Mouse (Mus musculus) neural tube, embryonic 13.5 days (tissue): Measurements from ENCODE around the gene 9430097D07Rik. TPM values are rescaled to one million over a fixed set of nuclear protein-coding genes. Genes with fewer than 3 reads are reported as not detected.

Source experiments
- ATAC-seq: fragments of 200-750 bp; cut with Nextera tagmentation; 2 replicates; pipeline ENCODE4 v1.8.0; 2017; ENCODE audit warnings: low read depth, mild to moderate bottlenecking, moderate TSS enrichment, moderate library complexity
- H3K27ac ChIP-seq: fragments of 300-500 bp; sonication (generic); replicated peaks from 2 replicates; pipeline ENCODE4 v1.5.1; 2015; ENCODE audit warnings: moderate library complexity, mild to moderate bottlenecking, inconsistent platforms
- H3K27me3 ChIP-seq: fragments of 300-500 bp; sonication (generic); 2 replicates; pipeline ENCODE4 v1.6.1; 2015; ENCODE audit warnings: mild to moderate bottlenecking, inconsistent platforms
- H3K36me3 ChIP-seq: fragments of 300-500 bp; sonication (generic); 2 replicates; pipeline ENCODE4 v1.6.1; 2015; ENCODE audit warnings: mild to moderate bottlenecking, inconsistent platforms
- H3K4me1 ChIP-seq: fragments of 300-500 bp; sonication (generic); replicated peaks from 2 replicates; pipeline ENCODE4 v1.6.1; 2015; ENCODE audit warnings: inconsistent platforms
- H3K4me2 ChIP-seq: fragments of 300-500 bp; sonication (generic); 2 replicates; pipeline ENCODE4 v1.6.1; 2015; ENCODE audit warnings: inconsistent platforms, mild to moderate bottlenecking, moderate library complexity
- H3K4me3 ChIP-seq: fragments of 300-500 bp; sonication (generic); 2 replicates; pipeline ENCODE4 v1.5.1; 2015; ENCODE audit warnings: mild to moderate bottlenecking, inconsistent platforms
- H3K9ac ChIP-seq: fragments of 300-500 bp; sonication (generic); 2 replicates; pipeline ENCODE4 v1.6.1; 2015; ENCODE audit warnings: moderate library complexity, mild to moderate bottlenecking, inconsistent platforms
- H3K9me3 ChIP-seq: fragments of 300-500 bp; sonication (generic); 2 replicates; pipeline ENCODE4 v1.6.1; 2016; ENCODE audit warnings: inconsistent platforms
- WGBS: fragments of 180-500 bp; shearing (Covaris S2); methylation state at CpG from one replicate; pipeline ENCODE4 v1.1.7; 2015; 5-methylcytosine and 5-hydroxymethylcytosine counted together
- polyA plus RNA-seq: library from polyadenylated mRNA; unstranded; fragments of >200 nt; fragmentation: Nextera tagmentation; extraction: Ambion mirVana; gene quantifications from 2 replicates; pipeline ENCODE4 v1.2.1, GENCODE M21; 2015

9430097D07Rik gene
- polyA plus RNA-seq, 1 experiment from 2014 or later, result 0.71 TPM

DNA sequence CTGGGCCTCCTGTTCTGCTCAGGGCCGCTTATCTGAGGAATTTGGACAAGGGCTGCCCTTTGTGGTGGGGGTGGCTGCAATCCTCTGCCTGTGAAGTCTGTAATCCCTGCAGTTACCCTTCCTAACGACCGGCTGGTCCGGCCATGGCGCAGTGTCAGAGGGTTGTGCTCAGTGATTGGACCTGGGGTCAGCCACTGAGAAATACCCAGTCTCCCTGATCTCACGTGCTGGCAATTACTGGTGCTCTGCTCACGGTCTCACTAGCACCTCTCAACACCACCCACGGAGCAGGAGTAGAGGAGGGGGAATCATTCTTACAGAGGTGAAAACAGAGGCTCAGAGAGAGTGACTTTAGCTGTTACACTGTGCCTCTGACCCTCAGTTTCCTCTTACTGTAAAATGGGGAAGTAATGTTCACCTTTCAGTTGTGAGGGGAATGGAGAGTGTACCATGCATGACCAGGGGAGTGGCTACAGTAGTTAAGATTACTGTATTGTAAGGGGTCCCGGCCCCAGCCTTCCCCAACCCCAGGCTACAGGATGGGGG lies 38.1 kb downstream of the 9430097D07Rik start:
- peak overlapping the region; percentile 74 for H3K4me2 ChIP-seq
- H3K27ac ChIP-seq, result 0 out of 2 replicates have a peak overlapping the region, but pooled peaks have one; percentile 64
- H3K4me1 ChIP-seq, result peaks cover 77% of the 10 kb centered on the region
- no peaks in the 10 kb centered on the region for H3K36me3 ChIP-seq
- H3K4me3 ChIP-seq, result peak overlapping the region; percentile 84
- peak overlapping the region; percentile 95 for H3K9ac ChIP-seq
- H3K9me3 ChIP-seq, result no peaks in the 10 kb centered on the region
- WGBS, result 8% methylated on average over 9 of the region's 9 CpGs
- H3K27me3 ChIP-seq, result no peaks in the 10 kb centered on the region
- ATAC-seq, result no peak

DNA sequence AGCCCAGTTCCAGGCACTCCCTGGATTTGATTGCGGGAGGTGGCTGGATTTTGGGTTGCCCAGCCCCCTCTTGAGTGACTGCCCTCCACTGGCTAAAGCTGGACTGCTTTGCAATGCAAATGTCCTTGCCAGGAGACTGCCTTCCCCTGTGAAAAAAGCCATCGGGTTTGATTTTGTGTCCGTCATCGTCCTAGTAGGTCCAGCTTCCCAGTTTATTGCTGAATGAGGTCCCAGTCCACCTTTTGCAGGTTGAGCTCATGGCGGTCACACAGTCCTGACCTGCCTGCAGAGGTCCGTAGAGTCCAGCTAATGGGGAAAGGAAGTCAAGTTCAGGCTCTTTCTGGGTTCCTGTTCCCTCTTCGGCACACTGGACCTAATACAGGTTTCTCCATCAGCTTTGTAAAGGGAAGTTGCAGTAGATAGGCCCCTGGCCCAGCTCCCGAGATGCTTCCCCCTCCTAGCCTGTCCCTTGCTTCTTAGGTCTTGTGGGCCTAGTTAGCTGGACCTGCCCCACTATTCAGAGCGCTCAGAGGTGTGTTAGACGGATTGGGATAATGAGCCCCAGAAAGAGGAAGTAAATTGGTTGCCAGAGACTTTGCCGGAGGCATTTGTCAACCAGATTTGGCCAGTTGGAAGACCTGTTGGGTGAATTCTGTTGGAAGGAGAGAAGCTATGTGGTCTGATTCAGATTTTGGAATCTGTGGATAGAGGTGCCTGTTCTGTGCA lies 38.7 kb downstream of the 9430097D07Rik start:
- Histone ChIP-seq H3K36me3 (no peaks in the 10 kb centered on the region), H3K4me3 (peak overlapping the region; percentile 84), H3K27me3 (no peaks in the 10 kb centered on the region), H3K4me2 (peak overlapping the region; percentile 74), H3K27ac (peak overlapping the region; percentile 64), H3K9ac (peak overlapping the region; percentile 95), H3K4me1 (peaks cover 71% of the 10 kb centered on the region), H3K9me3 (no peaks in the 10 kb centered on the region)
- no peak for ATAC-seq
- WGBS, result 3% methylated on average over 11 of the region's 11 CpGs

DNA sequence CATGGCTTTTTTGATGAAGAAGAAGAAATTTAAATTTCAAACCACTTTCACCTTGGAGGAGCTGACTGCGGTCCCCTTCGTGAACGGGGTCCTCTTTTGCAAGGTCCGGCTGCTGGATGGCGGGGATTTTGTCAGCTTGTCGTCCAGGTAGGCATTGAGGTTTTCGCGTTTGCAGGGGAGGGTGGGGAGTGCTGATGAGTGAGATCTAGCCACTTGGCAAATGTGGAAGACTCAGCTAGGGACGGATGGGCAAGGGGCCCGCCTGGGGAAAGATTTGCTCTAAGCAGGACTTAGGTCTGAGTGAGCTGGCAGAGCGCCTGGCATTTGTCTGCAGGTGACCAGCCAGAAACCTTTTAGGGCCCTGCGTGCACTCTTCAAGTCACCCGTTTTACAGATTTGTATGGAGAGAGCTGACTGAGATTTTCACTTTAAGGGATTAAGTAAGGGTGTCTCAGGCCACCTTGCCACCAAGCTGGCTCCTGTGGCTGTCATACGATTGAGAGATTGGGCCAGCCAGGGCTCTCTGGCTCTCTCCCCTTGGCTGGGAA lies 39.3 kb downstream of the 9430097D07Rik start:
- Histone ChIP-seq H3K4me3 (peak overlapping the region; percentile 84), H3K9me3 (no peaks in the 10 kb centered on the region), H3K4me2 (peak overlapping the region; percentile 74), H3K4me1 (peaks cover 65% of the 10 kb centered on the region), H3K27me3 (no peaks in the 10 kb centered on the region), H3K27ac (peak overlapping the region; percentile 64), H3K9ac (peak overlapping the region; percentile 95), H3K36me3 (no peaks in the 10 kb centered on the region)
- no peak for ATAC-seq
- WGBS, result 1% methylated on average over 14 of the region's 14 CpGs

DNA sequence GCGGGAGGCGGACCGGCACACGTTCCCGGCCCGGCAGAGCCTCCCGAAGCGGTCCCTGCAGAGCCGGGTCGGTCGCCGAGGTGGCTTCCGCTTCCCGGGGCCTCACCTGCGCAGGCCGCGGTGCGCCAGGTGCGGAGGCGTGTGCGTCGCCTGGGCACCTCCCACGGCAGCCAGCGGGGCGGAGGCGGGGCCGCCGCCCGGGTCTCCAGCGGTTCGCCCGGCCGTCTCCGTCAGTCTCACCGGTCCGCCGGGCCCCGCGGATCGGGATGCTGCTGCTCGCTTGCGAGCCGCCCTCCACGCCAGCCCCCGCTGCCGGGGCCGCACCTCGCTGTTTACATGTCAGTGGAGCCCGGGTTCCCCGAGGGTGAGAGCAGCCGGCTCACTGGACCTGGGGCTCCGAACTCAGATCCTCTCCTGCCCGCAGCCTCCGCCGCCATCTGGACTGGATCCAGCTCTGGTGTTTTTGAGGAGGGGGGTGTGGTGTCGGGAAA lies 39.9 kb downstream of the 9430097D07Rik start:
- Histone ChIP-seq H3K27me3 (no peaks in the 10 kb centered on the region), H3K9me3 (no peaks in the 10 kb centered on the region), H3K9ac (peak overlapping the region; percentile 95), H3K27ac (peak overlapping the region; percentile 95), H3K4me2 (peak overlapping the region; percentile 74), H3K4me3 (peak overlapping the region; percentile 84), H3K4me1 (peaks cover 58% of the 10 kb centered on the region), H3K36me3 (no peaks in the 10 kb centered on the region)
- peak; percentile 42 for ATAC-seq
- 1% methylated on average over 54 of the region's 56 CpGs for WGBS

DNA sequence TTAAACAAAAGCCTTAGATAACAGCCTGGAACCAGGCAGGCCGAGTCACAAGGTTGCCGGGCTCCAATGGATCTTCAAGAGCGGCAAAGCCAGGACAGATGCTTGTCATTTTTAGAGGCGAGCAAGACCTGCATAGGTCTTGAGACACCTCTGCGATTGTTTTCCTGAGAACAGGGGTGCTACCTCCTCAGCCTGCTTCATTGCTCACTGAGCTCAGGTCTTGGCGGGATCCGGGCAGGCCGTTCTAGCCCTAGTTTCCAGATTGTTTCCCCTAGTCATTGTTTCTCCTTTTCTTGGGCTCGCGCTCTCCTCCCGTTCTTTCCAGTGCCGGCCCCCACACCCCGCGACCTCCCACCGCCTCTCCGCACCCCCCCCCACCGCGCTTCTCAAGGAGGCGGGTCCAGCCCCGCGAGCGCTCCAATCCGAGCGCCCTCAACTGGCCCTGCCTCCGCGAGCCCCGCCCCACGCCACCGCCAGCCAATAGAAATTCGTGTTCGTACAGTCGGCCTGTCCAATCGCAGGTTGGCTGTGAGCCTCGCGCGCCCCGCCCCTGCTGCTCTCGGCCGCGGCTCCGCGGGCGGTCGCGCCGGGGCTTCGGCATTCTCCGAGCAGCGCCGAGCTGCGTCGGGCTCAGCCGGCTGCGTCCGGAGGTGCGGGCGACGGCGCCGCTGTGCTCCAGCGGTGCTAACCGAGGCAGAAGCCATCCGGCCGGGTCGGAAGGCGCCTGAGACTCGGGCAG lies 40.6 kb downstream of the 9430097D07Rik start, which contains the start of gene Fam102a:
Gene Fam102a, plus strand, starts transcription at position 600 of the 739 bp plus-strand sequence.
- H3K36me3 ChIP-seq, result no peaks in the 10 kb centered on the region
- peak within 1 kb of the TSS; percentile 74 for H3K4me2 ChIP-seq
- H3K4me1 ChIP-seq, result peaks cover 53% of the 10 kb centered on the region
- ATAC-seq, result peak; percentile 97
- under 1% methylated on average over 67 of the region's 67 CpGs for WGBS
- peak within 1 kb of the TSS; percentile 84 for H3K4me3 ChIP-seq
- no peaks in the 10 kb centered on the region for H3K27me3 ChIP-seq
- H3K9me3 ChIP-seq, result no peaks in the 10 kb centered on the region
- peak within 1 kb of the TSS; percentile 95 for H3K27ac ChIP-seq
- peak within 1 kb of the TSS; percentile 95 for H3K9ac ChIP-seq

DNA sequence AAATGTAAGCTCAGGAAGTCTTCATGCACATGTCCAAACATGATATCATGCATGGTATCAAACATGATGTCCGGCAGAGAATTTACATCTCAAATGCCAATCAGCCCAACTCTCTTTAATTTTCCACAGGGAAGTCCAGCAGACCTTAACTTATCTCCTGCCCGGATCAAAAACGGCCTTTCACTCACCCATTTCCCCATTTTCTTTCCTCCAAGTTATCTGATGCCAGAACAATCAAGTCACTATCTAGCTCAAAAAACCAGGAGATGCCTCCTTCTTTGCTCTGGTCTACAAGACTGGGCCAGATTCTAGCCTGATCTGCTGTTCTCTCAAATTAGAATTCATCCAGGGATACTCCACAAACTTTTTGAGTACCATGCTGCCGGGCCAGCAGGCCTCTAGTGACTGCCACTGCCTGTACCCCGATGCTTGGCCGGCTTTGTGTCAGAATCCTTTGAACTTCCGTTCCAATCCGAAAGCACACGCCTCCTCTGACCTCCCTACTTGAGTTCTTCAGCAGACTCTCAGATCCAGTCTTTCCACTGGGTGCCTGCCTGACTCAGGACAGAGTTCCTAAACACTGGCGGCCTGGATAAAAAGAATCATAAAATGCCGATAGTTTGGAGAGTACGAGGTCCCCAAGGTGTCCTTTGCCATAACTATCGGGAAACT lies 41.3 kb downstream of the 9430097D07Rik start:
- H3K36me3 ChIP-seq, result no peaks in the 10 kb centered on the region
- 12% methylated on average over 13 of the region's 13 CpGs for WGBS
- H3K4me3 ChIP-seq, result peak overlapping the region; percentile 84
- peak overlapping the region; percentile 74 for H3K4me2 ChIP-seq
- ATAC-seq, result no peak; the same call in 1 of the 2 replicates
- peak overlapping the region; percentile 73 for H3K9ac ChIP-seq
- peak overlapping the region; percentile 92 for H3K27ac ChIP-seq
- no peaks in the 10 kb centered on the region for H3K27me3 ChIP-seq
- H3K9me3 ChIP-seq, result no peaks in the 10 kb centered on the region
- H3K4me1 ChIP-seq, result peaks cover 46% of the 10 kb centered on the region

DNA sequence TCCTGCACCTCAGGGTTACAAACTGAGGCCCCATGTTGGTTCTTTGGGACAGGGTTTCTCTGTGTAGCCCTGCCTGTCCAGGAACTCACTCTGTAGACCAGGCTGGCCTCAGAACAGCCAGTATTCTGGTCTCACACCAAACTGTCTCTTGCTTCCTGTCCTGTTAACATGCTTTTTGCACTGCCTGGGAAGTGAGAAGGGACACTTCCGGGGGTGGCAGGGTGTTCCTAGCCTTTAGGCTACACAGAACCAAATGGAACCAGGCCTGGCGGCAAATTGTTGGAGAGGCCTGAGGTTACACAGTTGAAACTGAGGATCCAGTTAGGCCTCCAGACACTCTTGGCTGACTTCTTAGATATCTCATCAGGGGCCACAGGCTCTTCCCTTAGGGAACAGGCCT lies 42.3 kb downstream of the 9430097D07Rik start:
- peaks cover 35% of the 10 kb centered on the region for H3K4me1 ChIP-seq
- H3K27me3 ChIP-seq, result no peaks in the 10 kb centered on the region
- no peak overlapping the region for H3K4me2 ChIP-seq
- no peaks in the 10 kb centered on the region for H3K9me3 ChIP-seq
- no peaks in the 10 kb centered on the region for H3K36me3 ChIP-seq
- ATAC-seq, result no peak
- H3K4me3 ChIP-seq, result no peak overlapping the region
- WGBS, result 84% methylated on average over 2 of the region's 2 CpGs
- no peak overlapping the region for H3K9ac ChIP-seq
- no peak overlapping the region for H3K27ac ChIP-seq

DNA sequence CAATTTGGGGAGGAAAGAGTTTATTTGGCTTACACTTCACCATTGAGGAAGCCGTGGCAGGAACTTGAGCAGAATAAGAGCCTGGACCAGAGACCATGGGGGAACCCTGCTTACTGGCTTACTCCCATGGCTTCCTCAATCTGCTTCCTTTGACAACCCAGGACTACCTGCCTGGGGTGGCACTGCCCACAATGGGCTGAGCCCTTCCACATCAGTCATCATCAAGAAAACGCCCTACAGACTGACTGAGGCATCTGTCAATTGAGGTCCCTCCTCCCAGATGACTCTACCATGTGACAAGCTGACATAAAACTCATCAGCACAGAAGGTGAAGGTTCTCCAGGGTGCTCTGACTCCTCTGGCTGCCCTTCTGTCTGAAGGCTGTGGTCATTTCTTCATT lies 45.0 kb downstream of the 9430097D07Rik start:
- Histone ChIP-seq H3K4me2 (no peak overlapping the region), H3K4me1 (peaks cover 12% of the 10 kb centered on the region), H3K9me3 (no peaks in the 10 kb centered on the region), H3K36me3 (no peaks in the 10 kb centered on the region), H3K27me3 (no peaks in the 10 kb centered on the region), H3K27ac (no peak overlapping the region), H3K4me3 (no peak overlapping the region), H3K9ac (no peak overlapping the region)
- ATAC-seq, result no peak
- WGBS, result 82% methylated on average over 2 of the region's 2 CpGs

DNA sequence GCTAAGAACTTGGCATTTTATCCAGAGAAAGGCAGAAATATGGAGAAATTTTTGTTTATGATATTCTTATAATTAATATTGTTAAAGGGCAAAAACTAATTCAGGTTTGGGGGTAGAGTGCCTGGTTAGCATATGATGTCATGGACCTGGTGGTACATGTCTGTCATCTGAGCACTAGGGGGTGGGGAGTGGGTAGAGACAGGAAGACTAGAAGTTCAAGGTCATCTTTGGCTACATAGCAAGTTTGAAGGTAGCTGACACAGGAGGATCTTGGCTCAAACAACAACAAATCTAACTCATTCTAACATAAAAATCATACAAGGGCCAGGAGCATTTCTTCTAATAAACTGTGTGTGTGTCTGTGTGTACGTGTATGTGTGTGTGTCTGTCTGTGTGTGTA lies 47.2 kb downstream of the 9430097D07Rik start:
- no peak overlapping the region for H3K9ac ChIP-seq
- H3K4me1 ChIP-seq, result no peaks in the 10 kb centered on the region
- H3K27ac ChIP-seq, result no peak overlapping the region
- H3K27me3 ChIP-seq, result no peaks in the 10 kb centered on the region
- no peaks in the 10 kb centered on the region for H3K9me3 ChIP-seq
- no peaks in the 10 kb centered on the region for H3K36me3 ChIP-seq
- 83% methylated on average over 1 of the region's 1 CpGs for WGBS
- H3K4me2 ChIP-seq, result no peak overlapping the region
- H3K4me3 ChIP-seq, result no peak overlapping the region
- ATAC-seq, result no peak

DNA sequence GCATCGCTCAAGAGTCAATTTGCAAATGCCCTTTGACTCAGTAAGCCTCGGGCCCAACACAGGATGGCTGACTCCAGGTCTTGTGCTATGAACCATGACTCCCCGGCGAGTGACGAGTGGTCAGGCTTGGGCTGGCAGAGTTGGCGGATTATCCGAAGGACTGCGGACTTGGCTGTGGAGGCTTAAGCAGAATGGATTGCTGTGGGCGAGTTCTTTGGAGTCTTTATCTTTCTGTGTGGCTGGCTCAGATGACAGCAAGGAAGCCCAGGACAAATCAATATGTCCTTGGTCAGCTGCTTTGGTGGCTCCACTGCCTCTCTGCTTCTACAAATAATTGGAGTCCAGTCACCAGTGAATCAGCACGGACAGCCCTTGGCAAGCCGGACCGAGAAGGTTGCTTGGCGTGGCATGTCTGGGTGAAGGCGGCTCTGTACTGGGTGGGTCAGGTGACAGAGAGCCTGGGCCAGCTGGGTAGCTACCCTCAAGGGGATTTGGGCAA lies 48.0 kb downstream of the 9430097D07Rik start:
- Histone ChIP-seq H3K4me3 (no peak overlapping the region), H3K9me3 (no peaks in the 10 kb centered on the region), H3K27ac (no peak overlapping the region), H3K27me3 (no peaks in the 10 kb centered on the region), H3K9ac (no peak overlapping the region), H3K4me2 (no peak overlapping the region), H3K4me1 (no peaks in the 10 kb centered on the region), H3K36me3 (no peaks in the 10 kb centered on the region)
- WGBS, result 82% methylated on average over 14 of the region's 14 CpGs
- ATAC-seq, result no peak

DNA sequence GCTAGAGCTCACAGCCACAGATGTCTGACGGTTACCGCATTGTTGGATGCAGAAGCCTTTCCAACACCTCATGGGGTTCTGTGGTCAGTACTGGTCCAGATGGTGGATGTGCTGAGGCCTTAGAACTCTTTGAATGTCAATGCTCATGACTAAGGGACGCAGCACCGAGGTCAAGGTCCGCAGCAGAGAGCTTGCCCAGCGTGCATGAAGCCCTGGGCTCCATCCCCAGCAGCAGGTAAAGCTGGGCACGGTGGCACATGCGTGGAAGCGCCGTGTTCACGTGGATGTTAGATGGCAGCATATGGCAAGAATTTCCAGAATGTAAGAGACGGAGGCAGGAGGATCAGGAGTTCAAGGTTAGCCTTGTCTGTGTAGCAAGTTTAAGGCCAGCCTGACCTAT lies 49.7 kb downstream of the 9430097D07Rik start:
- no peak overlapping the region for H3K4me2 ChIP-seq
- WGBS, result 85% methylated on average over 12 of the region's 12 CpGs
- H3K9ac ChIP-seq, result no peak overlapping the region
- no peak overlapping the region for H3K4me3 ChIP-seq
- no peak overlapping the region for H3K27ac ChIP-seq
- H3K36me3 ChIP-seq, result no peaks in the 10 kb centered on the region
- no peaks in the 10 kb centered on the region for H3K9me3 ChIP-seq
- H3K4me1 ChIP-seq, result no peaks in the 10 kb centered on the region
- no peak for ATAC-seq
- no peaks in the 10 kb centered on the region for H3K27me3 ChIP-seq
